Mouse (Mus musculus): Measurements from ENCODE around the gene Trpv2. TPM values are rescaled to one million over a fixed set of nuclear protein-coding genes. Genes with fewer than 3 reads are reported as not detected.

Trpv2 gene
- 50.2 and 67.3 TPM in 2 replicates for total RNA-seq (2014; fragmentation: Nextera tagmentation)
- 48.4 and 49.9 TPM in 2 replicates for total RNA-seq (2017)
- 17.4 and 22.5 TPM in 2 replicates for polyA plus RNA-seq (2012)

- no peak for TF ChIP-seq TAL1 (conservative IDR thresholded peaks at IDR 0.05; ENCODE audit: low read depth, low read length)
- H3K4me1 ChIP-seq (ENCODE audit: insufficient read depth, low read depth, low read length) = peaks cover 56% of the 10 kb centered on the region
These were observed at the start of gene Trpv2 for GRCm38 (mm10) chr11:62573959-62574702. TSS of gene Trpv2 (plus strand) at chr11:62574486.

GRCm38 (mm10) chr11:62537089-62537488 lies 37.2 kb upstream of the Trpv2 start:
- Histone ChIP-seq H3K4me1 (ENCODE audit: insufficient read depth, low read depth, low read length) (peaks cover 38% of the 10 kb centered on the region), H3K27me3 (ENCODE audit: insufficient read depth, low read length) (no peaks in the 10 kb centered on the region), H3K4me3 (ENCODE audit: low read depth, low read length) (no peak overlapping the region; the same call in 1 of the 2 replicates), H3K9me3 (replicated peaks) (no peaks in the 10 kb centered on the region), H3K36me3 (replicated peaks) (peaks cover 41% of the 10 kb centered on the region)
- ATAC-seq (ENCODE audit: extremely low read depth, insufficient number of reproducible peaks, low FRiP score, poor library complexity, severe bottlenecking) = no peak
- TF ChIP-seq GATA2 (IDR thresholded peaks at IDR 0.05; ENCODE audit: borderline replicate concordance, low read depth, low read length) (no peak), CTCF (IDR thresholded peaks at IDR 0.05; ENCODE audit: low read depth, low read length) (no peak), POLR2AphosphoS5 (IDR thresholded peaks at IDR 0.05; ENCODE audit: insufficient replicate concordance, low read depth, low read length) (no peak), TAL1 (conservative IDR thresholded peaks at IDR 0.05; ENCODE audit: low read depth, low read length) (no peak), GATA1 (IDR thresholded peaks at IDR 0.05; ENCODE audit: borderline replicate concordance, low read length) (no peak)
- no peak for DNase-seq (ENCODE audit: low spot score)

More at GRCm38 (mm10) chr11:62573959-62574702, at the start of gene Trpv2:
- H3K9me3 ChIP-seq (replicated peaks) = no peaks in the 10 kb centered on the region
- H3K36me3 ChIP-seq (replicated peaks) = peaks cover 17% of the 10 kb centered on the region
- DNase-seq (ENCODE audit: low spot score) = peak; percentile 66
- no peak for ATAC-seq (ENCODE audit: extremely low read depth, insufficient number of reproducible peaks, low FRiP score, poor library complexity, severe bottlenecking)
- no peaks in the 10 kb centered on the region for H3K27me3 ChIP-seq (ENCODE audit: insufficient read depth, low read length)
- peak within 1 kb of the TSS; percentile 85 for H3K4me3 ChIP-seq (ENCODE audit: low read depth, low read length)

- peaks cover 38% of the 10 kb centered on the region for H3K4me1 ChIP-seq (ENCODE audit: insufficient read depth, low read depth, low read length)
- no peaks in the 10 kb centered on the region for H3K27me3 ChIP-seq (ENCODE audit: insufficient read depth, low read length)
- no peaks in the 10 kb centered on the region for H3K9me3 ChIP-seq (replicated peaks)
- peaks cover 36% of the 10 kb centered on the region for H3K36me3 ChIP-seq (replicated peaks)
- TF ChIP-seq GATA2 (IDR thresholded peaks at IDR 0.05; ENCODE audit: borderline replicate concordance, low read depth, low read length) (no peak), CTCF (IDR thresholded peaks at IDR 0.05; ENCODE audit: low read depth, low read length) (no peak), TAL1 (conservative IDR thresholded peaks at IDR 0.05; ENCODE audit: low read depth, low read length) (no peak), GATA1 (IDR thresholded peaks at IDR 0.05; ENCODE audit: borderline replicate concordance, low read length) (no peak), POLR2AphosphoS5 (IDR thresholded peaks at IDR 0.05; ENCODE audit: insufficient replicate concordance, low read depth, low read length) (no peak)
- peak overlapping the region; percentile 61 for H3K4me3 ChIP-seq (ENCODE audit: low read depth, low read length)
- DNase-seq (ENCODE audit: low spot score) = peak; percentile 7
- 0 out of 2 replicates have a peak, but pooled peaks have one; percentile 22 for ATAC-seq (ENCODE audit: extremely low read depth, insufficient number of reproducible peaks, low FRiP score, poor library complexity, severe bottlenecking)
These were observed 36.7 kb upstream of the Trpv2 start for GRCm38 (mm10) chr11:62537590-62537989.

- no peaks in the 10 kb centered on the region for H3K27me3 ChIP-seq (ENCODE audit: insufficient read depth, low read length)
- ATAC-seq (ENCODE audit: extremely low read depth, insufficient number of reproducible peaks, low FRiP score, poor library complexity, severe bottlenecking) = peak; percentile 28
These were observed 35.8 kb upstream of the Trpv2 start for GRCm38 (mm10) chr11:62538321-62539088.

GRCm38 (mm10) chr11:62539089-62539890 lies 35.0 kb upstream of the Trpv2 start, which contains the start of gene Cenpv:
TSS of gene Cenpv (minus strand) at chr11:62539261.
- TF ChIP-seq GATA1 (IDR thresholded peaks at IDR 0.05; ENCODE audit: borderline replicate concordance, low read length) = no peak
- no peak for TF ChIP-seq TAL1 (conservative IDR thresholded peaks at IDR 0.05; ENCODE audit: low read depth, low read length)
- TF ChIP-seq CTCF (IDR thresholded peaks at IDR 0.05; ENCODE audit: low read depth, low read length) = no peak
- no peak for TF ChIP-seq GATA2 (IDR thresholded peaks at IDR 0.05; ENCODE audit: borderline replicate concordance, low read depth, low read length)
- TF ChIP-seq POLR2AphosphoS5 (IDR thresholded peaks at IDR 0.05; ENCODE audit: insufficient replicate concordance, low read depth, low read length) = no peak
- ATAC-seq (ENCODE audit: extremely low read depth, insufficient number of reproducible peaks, low FRiP score, poor library complexity, severe bottlenecking) (no peak), DNase-seq (ENCODE audit: low spot score) (peak; percentile 72)
- Histone ChIP-seq H3K4me1 (ENCODE audit: insufficient read depth, low read depth, low read length) (peaks cover 40% of the 10 kb centered on the region), H3K4me3 (ENCODE audit: low read depth, low read length) (peak within 1 kb of the TSS; percentile 87), H3K36me3 (replicated peaks) (peaks cover 19% of the 10 kb centered on the region), H3K27me3 (ENCODE audit: insufficient read depth, low read length) (no peaks in the 10 kb centered on the region), H3K9me3 (replicated peaks) (no peaks in the 10 kb centered on the region)

More at GRCm38 (mm10) chr11:62538321-62539088, 35.8 kb upstream of the Trpv2 start:
- Histone ChIP-seq H3K9me3 (replicated peaks) (no peaks in the 10 kb centered on the region), H3K4me3 (ENCODE audit: low read depth, low read length) (peak overlapping the region; percentile 87), H3K4me1 (ENCODE audit: insufficient read depth, low read depth, low read length) (peaks cover 38% of the 10 kb centered on the region), H3K36me3 (replicated peaks) (peaks cover 27% of the 10 kb centered on the region)
- peak; percentile 63 for DNase-seq (ENCODE audit: low spot score)
- TF ChIP-seq TAL1 (conservative IDR thresholded peaks at IDR 0.05; ENCODE audit: low read depth, low read length) = no peak
- no peak for TF ChIP-seq POLR2AphosphoS5 (IDR thresholded peaks at IDR 0.05; ENCODE audit: insufficient replicate concordance, low read depth, low read length)
- TF ChIP-seq CTCF (IDR thresholded peaks at IDR 0.05; ENCODE audit: low read depth, low read length) = no peak
- no peak for TF ChIP-seq GATA2 (IDR thresholded peaks at IDR 0.05; ENCODE audit: borderline replicate concordance, low read depth, low read length)
- no peak for TF ChIP-seq GATA1 (IDR thresholded peaks at IDR 0.05; ENCODE audit: borderline replicate concordance, low read length)
